Mouse (Mus musculus) heart, postnatal 14 days (tissue): ENCODE results near the gene Ddx6. TPM values are rescaled to one million over a fixed set of nuclear protein-coding genes. Genes with fewer than 3 reads are reported as not detected.
"Not testable (repeated sequence)": the region's sequence is repeated elsewhere in the genome, so short reads cannot be mapped to it uniquely, and the experiment has no call there.

Experiments used
- DNase-seq, 2 experiments: peaks; one replicate each; pipeline ENCODE4 v3.0.0; 2021 to 2022
- intact Hi-C: fragments of 180-260 bp; cut with DNase I; formaldehyde crosslinking; loops from one replicate; pipeline ENCODE4 v1.15.1; 2025
- long read RNA-seq, 2 experiments: library from polyadenylated mRNA; stranded (forward); transcript quantifications; one replicate each; pipeline ENCODE4 v2.0.0; 2021
- total RNA-seq, 2 experiments: library from RNA; stranded (reverse); gene quantifications; 2 replicates each; pipeline ENCODE4 v1.2.3; 2021

Gene Ddx6
- 10 to 100 TPM; 92.0 to 94.3 TPM for total RNA-seq
- long read RNA-seq, experiment 1, full-length matches to known transcripts, result 1 of 9 reads
- long read RNA-seq, experiment 1, partial matches to known transcripts, result 0 of 9 reads
- long read RNA-seq, experiment 1, other reads (novel, unspliced or antisense), result 8 of 9 reads
- long read RNA-seq, experiment 2, partial matches to known transcripts, result 0 of 9 reads
- long read RNA-seq, experiment 2, other reads (novel, unspliced or antisense), result 9 of 9 reads

GRCm38 (mm10) chr9:44604779-44605615 is at the start of gene Ddx6:
Gene Ddx6, plus strand, starts transcription at chr9:44604892.
- DNase-seq, result peak; percentile 80 to 82
- intact Hi-C loops, result loop anchor here (2.0 to 5.0 kb wide), 2 partner anchors 37 to 94 kb away; no protein-coding TSS in a partner anchor

GRCm38 (mm10) chr9:44561597-44561996 is 43.1 kb upstream of the Ddx6 start, which contains the start of gene Cxcr5:
Gene Cxcr5, minus strand, starts transcription at chr9:44561877.
- no peak for DNase-seq
- intact Hi-C loops, result no loop called here

GRCm38 (mm10) chr9:44562936-44563335 is 41.8 kb upstream of the Ddx6 start:
- DNase-seq, result no peak
- intact Hi-C loops, result no loop called here

GRCm38 (mm10) chr9:44565367-44565766 is 39.3 kb upstream of the Ddx6 start:
- DNase-seq, result no peak
- intact Hi-C loops, result no loop called here

GRCm38 (mm10) chr9:44567338-44568082 is 37.2 kb upstream of the Ddx6 start:
- intact Hi-C loops, result no loop called here
- peak; percentile 35 to 44 for DNase-seq

- DNase-seq, result no peak
- intact Hi-C loops, result no loop called here
These were observed 36.6 kb upstream of the Ddx6 start for GRCm38 (mm10) chr9:44568083-44568455.

GRCm38 (mm10) chr9:44570939-44571382 is 33.7 kb upstream of the Ddx6 start:
- DNase-seq, result no peak
- intact Hi-C loops, result no loop called here

GRCm38 (mm10) chr9:44573306-44573705 is 31.4 kb upstream of the Ddx6 start:
- DNase-seq, result no peak
- intact Hi-C loops, result no loop called here

- DNase-seq, result no peak
- intact Hi-C loops, result no loop called here
These were observed 29.6 kb upstream of the Ddx6 start for GRCm38 (mm10) chr9:44575095-44575494.

GRCm38 (mm10) chr9:44576046-44576445 is 28.6 kb upstream of the Ddx6 start:
- DNase-seq, intact Hi-C loops: not testable (repeated sequence)

- peak; percentile 20 to 62 for DNase-seq
- intact Hi-C loops, result no loop called here
These were observed 25.3 kb upstream of the Ddx6 start for GRCm38 (mm10) chr9:44579392-44579791.

- intact Hi-C loops, result no loop called here
- no peak for DNase-seq
These were observed 24.6 kb upstream of the Ddx6 start for GRCm38 (mm10) chr9:44580085-44580484.

GRCm38 (mm10) chr9:44581423-44581822 is 23.3 kb upstream of the Ddx6 start:
- DNase-seq, result no peak
- intact Hi-C loops, result no loop called here

- intact Hi-C loops, result no loop called here
- DNase-seq, result no peak
These were observed 22.3 kb upstream of the Ddx6 start for GRCm38 (mm10) chr9:44582390-44582789.

GRCm38 (mm10) chr9:44586640-44587261 is 17.9 kb upstream of the Ddx6 start:
- intact Hi-C loops, result loop anchor here (5.0 kb wide), 1 partner anchor 59 kb away; no protein-coding TSS in a partner anchor
- DNase-seq, result no peak

GRCm38 (mm10) chr9:44587262-44588160 is 17.2 kb upstream of the Ddx6 start:
- DNase-seq, result no peak
- intact Hi-C loops, result loop anchor here (5.0 kb wide), 1 partner anchor 60 kb away; no protein-coding TSS in a partner anchor

GRCm38 (mm10) chr9:44588605-44589004 is 16.1 kb upstream of the Ddx6 start:
- intact Hi-C loops, result loop anchor here (5.0 kb wide), 1 partner anchor 61 kb away; no protein-coding TSS in a partner anchor
- no peak for DNase-seq

GRCm38 (mm10) chr9:44589095-44589494 is 15.6 kb upstream of the Ddx6 start:
- intact Hi-C loops, result loop anchor here (5.0 kb wide), 1 partner anchor 62 kb away; no protein-coding TSS in a partner anchor
- no peak for DNase-seq

- intact Hi-C loops, result no loop called here
- no peak for DNase-seq
These were observed 13.7 kb upstream of the Ddx6 start for GRCm38 (mm10) chr9:44590969-44591368.
